Mouse (Mus musculus) kidney, embryonic 14.5 days (tissue): ENCODE data around the gene Itpr2. TPM values are rescaled to one million over a fixed set of nuclear protein-coding genes. Genes with fewer than 3 reads are reported as not detected.

Experiments
- polyA plus RNA-seq: library from polyadenylated mRNA; unstranded; fragments of >200 nt; fragmentation: Nextera tagmentation; extraction: Ambion mirVana; gene quantifications from 2 replicates; pipeline ENCODE4 v1.2.1, GENCODE M21; 2014

Gene Itpr2
- polyA plus RNA-seq, 1 experiment from 2014 or later: 12.7 TPM

Other genes with a start within 250 kb of the Itpr2 start
- 83.1 and 100 TPM in 2 replicates for gene Fgfr1op2, start 75.0 kb upstream of the Itpr2 start, polyA plus RNA-seq
- gene Ints13, start 75.6 kb upstream of the Itpr2 start, polyA plus RNA-seq: 58.3 and 73.9 TPM in 2 replicates
- 143 and 185 TPM in 2 replicates for gene Med21, start 140.3 kb upstream of the Itpr2 start, polyA plus RNA-seq
- gene Tm7sf3, start 140.6 kb upstream of the Itpr2 start, polyA plus RNA-seq: 20.3 and 37.4 TPM in 2 replicates
- gene Stk38l, start 222.8 kb upstream of the Itpr2 start, polyA plus RNA-seq: 9.9 and 17.2 TPM in 2 replicates